Mouse (Mus musculus): ENCODE data around the gene Maml2. TPM values are rescaled to one million over a fixed set of nuclear protein-coding genes. Genes with fewer than 3 reads are reported as not detected.
"Not testable (repeated sequence)": the region's sequence is repeated elsewhere in the genome, so short reads cannot be mapped to it uniquely, and the experiment has no call there.

The Maml2 gene
- polyA plus RNA-seq, 1 experiment from 2014 or later: 5.0 TPM

DNA sequence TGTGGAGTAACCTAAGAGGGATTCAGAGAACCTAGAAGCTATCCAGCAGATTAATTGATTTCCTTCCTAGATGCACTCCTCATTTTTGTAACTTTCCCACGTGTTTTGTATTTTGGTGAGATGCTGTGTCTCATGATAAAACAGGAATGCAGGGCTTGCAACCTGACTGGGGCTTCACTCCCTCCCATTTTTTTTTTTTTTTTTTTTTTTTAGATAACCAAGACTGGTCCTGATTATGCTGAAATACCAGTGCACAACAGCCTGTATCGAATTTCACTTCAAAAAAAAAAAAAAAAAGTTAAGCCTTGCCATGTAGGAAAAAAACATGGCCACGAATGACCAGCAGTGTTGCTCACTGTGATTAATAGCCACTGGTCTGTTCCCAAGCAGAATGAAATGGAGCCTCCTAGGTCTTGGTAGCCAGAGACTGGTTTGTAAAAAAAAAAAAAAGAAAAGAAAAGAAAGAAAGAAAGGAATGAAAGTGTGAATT lies 409.4 kb downstream of the Maml2 start:
- Histone ChIP-seq H3K4me1 (ENCODE audit: control insufficient read depth, insufficient read depth, low read length) (no peaks in the 10 kb centered on the region), H3K4me2 (ENCODE audit: low read depth, low read length) (no peak overlapping the region), H3K36me3 (ENCODE audit: control insufficient read depth, insufficient read depth, low read length) (no peaks in the 10 kb centered on the region), H3K27ac (ENCODE audit: low read length) (no peak overlapping the region), H3K27me3 (replicated peaks; ENCODE audit: control insufficient read depth, insufficient read depth, low read length) (no peaks in the 10 kb centered on the region), H3K9me3 (ENCODE audit: control insufficient read depth, low read length) (no peaks in the 10 kb centered on the region), H3K9ac (ENCODE audit: low read depth, low read length) (no peak overlapping the region), H3K4me3 (ENCODE audit: low read length) (no peak overlapping the region)
- 42% methylated on average over 3 of the region's 3 CpGs for WGBS
- ATAC-seq: no peak

DNA sequence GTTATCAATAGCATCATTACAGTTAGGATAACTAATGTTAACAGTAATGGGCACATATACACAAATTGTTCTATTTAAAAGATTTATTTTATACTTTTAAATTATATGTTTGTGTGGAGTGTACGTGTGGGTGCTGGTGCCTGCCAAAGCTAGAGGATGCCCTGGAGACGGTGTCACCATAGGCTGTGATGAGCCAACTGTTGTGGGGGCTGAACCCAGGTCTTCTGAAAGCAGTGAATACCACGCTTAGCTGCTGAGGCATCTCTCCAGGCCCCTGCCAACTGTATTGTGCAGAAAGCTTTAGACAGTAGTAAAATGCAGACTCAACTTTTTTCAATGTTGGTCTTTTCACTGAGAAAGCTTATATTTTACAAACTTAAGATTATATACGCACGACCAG lies 411.7 kb downstream of the Maml2 start:
- Histone ChIP-seq H3K27ac (ENCODE audit: low read length) (no peak overlapping the region), H3K4me2 (ENCODE audit: low read depth, low read length) (no peak overlapping the region), H3K9me3 (ENCODE audit: control insufficient read depth, low read length) (no peaks in the 10 kb centered on the region), H3K27me3 (replicated peaks; ENCODE audit: control insufficient read depth, insufficient read depth, low read length) (no peaks in the 10 kb centered on the region), H3K9ac (ENCODE audit: low read depth, low read length) (no peak overlapping the region), H3K4me3 (ENCODE audit: low read length) (no peak overlapping the region), H3K36me3 (ENCODE audit: control insufficient read depth, insufficient read depth, low read length) (no peaks in the 10 kb centered on the region), H3K4me1 (ENCODE audit: control insufficient read depth, insufficient read depth, low read length) (no peaks in the 10 kb centered on the region)
- ATAC-seq: no peak
- 81% methylated on average over 5 of the region's 5 CpGs for WGBS

DNA sequence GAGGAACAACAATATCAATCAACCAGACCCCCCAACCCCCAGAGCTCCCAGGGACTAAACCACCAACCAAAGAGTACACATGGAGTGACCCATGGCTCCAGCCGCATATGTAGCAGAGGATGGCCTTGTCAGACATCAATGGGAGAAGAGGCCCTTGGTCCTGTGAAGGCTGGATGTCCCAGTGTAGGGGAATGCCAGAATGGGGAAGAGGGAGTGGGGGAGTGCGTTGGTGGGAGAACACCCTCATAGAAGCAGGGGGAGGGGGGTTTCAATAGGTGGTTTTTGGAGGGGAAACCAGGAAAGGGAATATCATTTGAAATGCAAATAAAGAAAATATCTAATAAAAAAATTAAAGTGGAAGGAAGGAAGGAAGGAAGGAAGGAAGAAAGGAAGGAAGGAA lies 418.1 kb downstream of the Maml2 start:
- not testable (repeated sequence) for H3K4me2 ChIP-seq (ENCODE audit: low read depth, low read length); H3K9ac ChIP-seq (ENCODE audit: low read depth, low read length); H3K27me3 ChIP-seq (replicated peaks; ENCODE audit: control insufficient read depth, insufficient read depth, low read length); H3K4me3 ChIP-seq (ENCODE audit: low read length); H3K36me3 ChIP-seq (ENCODE audit: control insufficient read depth, insufficient read depth, low read length); H3K9me3 ChIP-seq (ENCODE audit: control insufficient read depth, low read length); H3K27ac ChIP-seq (ENCODE audit: low read length); ATAC-seq; H3K4me1 ChIP-seq (ENCODE audit: control insufficient read depth, insufficient read depth, low read length)
- 77% methylated on average over 2 of the region's 2 CpGs for WGBS

DNA sequence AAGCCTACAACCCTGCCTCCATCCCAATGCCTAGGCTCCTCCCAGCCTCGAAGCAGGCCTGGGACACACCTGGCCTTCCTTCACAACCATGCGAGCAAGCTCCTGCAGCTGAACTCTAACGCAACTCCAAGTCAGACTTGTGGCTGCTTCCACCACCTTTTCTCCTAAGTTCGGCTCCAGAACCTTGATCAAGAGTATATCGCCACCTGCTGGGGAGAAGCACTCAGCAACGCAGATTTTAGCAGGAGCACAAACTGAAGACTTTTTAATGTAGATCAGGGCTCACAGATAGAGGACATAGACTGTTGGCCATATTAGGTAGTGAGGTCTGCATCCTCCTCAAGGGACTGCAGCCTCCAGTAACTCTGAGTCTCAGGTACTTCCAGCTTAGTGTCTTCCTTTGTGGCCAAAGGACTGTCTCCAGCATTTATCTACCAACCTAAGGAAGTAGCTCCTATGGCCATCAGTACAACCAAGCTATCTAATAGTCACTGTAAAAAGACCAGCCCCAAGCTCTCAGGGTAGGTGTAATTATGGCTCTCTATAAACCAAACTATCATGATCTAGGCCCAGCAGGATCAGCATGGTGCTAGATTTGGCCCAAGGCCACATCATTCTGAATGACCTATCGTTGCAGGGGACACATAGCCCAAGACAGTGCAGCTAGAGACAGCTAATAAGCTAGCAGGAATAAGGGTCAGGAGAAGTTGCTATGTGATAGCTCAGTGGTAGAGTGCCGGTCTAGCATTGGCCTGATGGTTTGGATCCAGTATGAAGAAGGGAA lies 418.8 kb downstream of the Maml2 start:
- WGBS: 23% methylated on average over 8 of the region's 8 CpGs
- no peaks in the 10 kb centered on the region for H3K36me3 ChIP-seq (ENCODE audit: control insufficient read depth, insufficient read depth, low read length)
- peak; percentile 63; the same call in 1 of the 2 replicates for ATAC-seq
- H3K9me3 ChIP-seq (ENCODE audit: control insufficient read depth, low read length): no peaks in the 10 kb centered on the region
- H3K4me3 ChIP-seq (ENCODE audit: low read length): no peak overlapping the region
- H3K27ac ChIP-seq (ENCODE audit: low read length): no peak overlapping the region
- no peaks in the 10 kb centered on the region for H3K4me1 ChIP-seq (ENCODE audit: control insufficient read depth, insufficient read depth, low read length)
- no peak overlapping the region for H3K9ac ChIP-seq (ENCODE audit: low read depth, low read length)
- H3K4me2 ChIP-seq (ENCODE audit: low read depth, low read length): no peak overlapping the region
- no peaks in the 10 kb centered on the region for H3K27me3 ChIP-seq (replicated peaks; ENCODE audit: control insufficient read depth, insufficient read depth, low read length)

DNA sequence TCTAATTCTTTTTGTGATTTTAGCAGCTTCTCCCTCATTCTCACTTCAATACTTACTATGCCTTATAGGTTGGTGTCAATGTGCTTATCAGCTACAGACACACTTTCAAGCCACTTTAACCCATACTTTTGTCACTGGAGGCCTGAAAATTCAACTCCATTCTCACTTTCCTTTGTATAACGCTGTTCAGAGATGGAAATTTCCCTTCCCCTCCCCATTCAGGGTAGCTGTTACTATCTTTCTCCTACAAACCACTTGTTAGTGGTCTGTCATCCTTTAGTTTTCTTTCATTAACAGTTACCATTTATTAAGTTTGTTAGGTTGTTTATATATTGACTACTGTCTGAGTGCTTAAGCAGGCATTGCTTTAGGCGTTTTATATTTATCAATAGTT lies 450.6 kb downstream of the Maml2 start, which contains the start of gene Mtmr2:
Gene Mtmr2 (plus strand): TSS at position 7 of the 394 bp plus-strand sequence.
- Histone ChIP-seq H3K27ac (ENCODE audit: low read length) (peak within 1 kb of the TSS; percentile 95), H3K4me1 (ENCODE audit: control insufficient read depth, insufficient read depth, low read length) (peaks cover 9% of the 10 kb centered on the region), H3K27me3 (replicated peaks; ENCODE audit: control insufficient read depth, insufficient read depth, low read length) (no peaks in the 10 kb centered on the region), H3K36me3 (ENCODE audit: control insufficient read depth, insufficient read depth, low read length) (no peaks in the 10 kb centered on the region), H3K9ac (ENCODE audit: low read depth, low read length) (peak within 1 kb of the TSS; percentile 99), H3K9me3 (ENCODE audit: control insufficient read depth, low read length) (no peaks in the 10 kb centered on the region), H3K4me2 (ENCODE audit: low read depth, low read length) (peak within 1 kb of the TSS; percentile 79), H3K4me3 (ENCODE audit: low read length) (peak within 1 kb of the TSS; percentile 98)
- WGBS: 43% methylated on average over 2 of the region's 2 CpGs
- ATAC-seq: no peak

DNA sequence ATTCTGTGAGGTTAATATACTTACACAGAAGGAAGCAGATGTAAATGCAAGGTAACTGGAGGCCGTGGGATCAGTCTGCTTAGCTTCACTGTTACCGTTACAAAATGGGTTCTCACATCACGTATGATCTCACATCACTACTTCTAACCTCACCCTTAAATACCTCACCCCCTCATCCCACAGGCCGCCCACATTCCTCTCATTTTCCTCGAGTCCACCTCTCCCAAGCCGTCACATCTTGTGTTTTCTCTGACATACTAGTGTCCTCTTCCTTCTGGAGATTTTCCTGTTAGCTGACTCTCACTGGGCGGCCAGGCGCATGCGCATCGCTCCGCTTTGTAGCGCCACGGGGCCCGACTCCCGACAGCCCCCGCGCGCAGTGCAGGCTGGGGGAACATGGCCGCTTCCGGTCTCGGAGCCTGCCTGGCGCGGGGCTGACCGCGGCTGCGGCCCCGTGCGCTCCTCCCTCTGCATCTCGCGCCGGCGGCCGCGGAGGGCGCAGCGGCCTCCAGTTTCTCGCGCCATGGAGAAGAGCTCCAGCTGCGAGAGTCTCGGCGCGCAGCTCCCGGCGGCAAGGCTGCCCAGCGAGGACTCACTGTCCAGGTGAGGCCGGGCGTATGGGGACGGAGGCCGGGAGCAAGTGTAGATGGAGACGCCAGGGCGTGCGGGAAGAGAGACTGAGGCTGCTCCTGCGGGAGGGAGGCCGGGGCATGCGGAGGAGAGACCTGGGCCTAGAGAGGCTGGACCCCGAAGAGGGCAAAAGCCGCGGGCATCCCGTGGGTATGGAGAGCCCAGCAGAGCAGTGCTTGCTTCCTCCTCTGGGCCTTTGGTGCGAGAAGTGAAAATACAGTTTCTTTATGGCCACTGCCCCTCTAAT lies 451.3 kb downstream of the Maml2 start:
- under 1% methylated on average over 58 of the region's 60 CpGs for WGBS

DNA sequence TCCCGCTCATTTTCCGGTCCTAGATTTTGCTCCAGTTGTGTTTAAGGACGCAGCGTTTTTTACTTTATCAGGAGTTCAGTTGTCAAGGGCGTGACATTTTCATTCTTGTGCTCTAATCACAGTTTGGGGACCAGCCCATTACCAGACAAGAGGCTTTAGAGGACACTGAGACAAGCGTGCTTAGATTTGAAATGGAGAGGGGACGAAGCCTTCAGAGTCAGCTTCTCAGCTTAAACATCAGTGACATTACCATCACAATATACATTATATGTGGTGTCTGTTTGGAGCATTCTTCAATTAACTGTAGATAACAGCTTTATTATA lies 451.9 kb downstream of the Maml2 start:
- Histone ChIP-seq H3K4me2 (ENCODE audit: low read depth, low read length) (peak overlapping the region; percentile 79), H3K4me3 (ENCODE audit: low read length) (peak overlapping the region; percentile 98), H3K36me3 (ENCODE audit: control insufficient read depth, insufficient read depth, low read length) (peaks cover 3% of the 10 kb centered on the region; the same call in 1 of the 2 replicates), H3K4me1 (ENCODE audit: control insufficient read depth, insufficient read depth, low read length) (peaks cover 9% of the 10 kb centered on the region), H3K9me3 (ENCODE audit: control insufficient read depth, low read length) (no peaks in the 10 kb centered on the region), H3K27ac (ENCODE audit: low read length) (peak overlapping the region; percentile 95), H3K27me3 (replicated peaks; ENCODE audit: control insufficient read depth, insufficient read depth, low read length) (no peaks in the 10 kb centered on the region), H3K9ac (ENCODE audit: low read depth, low read length) (peak overlapping the region; percentile 99)
- peak; percentile 3; the same call in 1 of the 2 replicates for ATAC-seq
- 1% methylated on average over 7 of the region's 7 CpGs for WGBS

More for the DNA sequence above, 451.3 kb downstream of the Maml2 start:
- H3K4me1 ChIP-seq (ENCODE audit: control insufficient read depth, insufficient read depth, low read length): peaks cover 9% of the 10 kb centered on the region
- peak overlapping the region; percentile 79 for H3K4me2 ChIP-seq (ENCODE audit: low read depth, low read length)
- H3K9me3 ChIP-seq (ENCODE audit: control insufficient read depth, low read length): no peaks in the 10 kb centered on the region
- peak; percentile 100 for ATAC-seq
- peak overlapping the region; percentile 99 for H3K9ac ChIP-seq (ENCODE audit: low read depth, low read length)
- peaks cover 3% of the 10 kb centered on the region; the same call in 1 of the 2 replicates for H3K36me3 ChIP-seq (ENCODE audit: control insufficient read depth, insufficient read depth, low read length)
- H3K4me3 ChIP-seq (ENCODE audit: low read length): peak overlapping the region; percentile 98
- peak overlapping the region; percentile 95 for H3K27ac ChIP-seq (ENCODE audit: low read length)
- H3K27me3 ChIP-seq (replicated peaks; ENCODE audit: control insufficient read depth, insufficient read depth, low read length): no peaks in the 10 kb centered on the region

DNA sequence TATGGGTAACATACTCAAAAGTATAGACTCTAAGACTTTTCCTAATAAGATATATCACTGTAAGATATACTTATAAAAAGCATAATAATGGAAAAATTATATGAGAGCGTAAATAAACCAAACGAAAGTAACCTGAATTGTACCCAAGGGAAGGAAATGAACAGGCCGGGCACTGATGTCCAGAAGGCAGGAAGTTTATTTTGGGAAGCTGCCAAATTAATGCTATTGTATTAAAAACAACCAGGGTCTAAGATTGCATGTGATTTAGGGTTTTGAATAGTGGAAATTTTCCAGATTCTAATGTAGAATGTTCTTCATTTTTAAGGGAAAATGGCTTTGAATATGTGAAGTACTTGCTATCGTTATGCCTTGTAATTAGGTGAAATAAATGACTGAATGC lies 454.8 kb downstream of the Maml2 start:
- H3K9ac ChIP-seq (ENCODE audit: low read depth, low read length): no peak overlapping the region
- no peak for ATAC-seq
- H3K27ac ChIP-seq (ENCODE audit: low read length): no peak overlapping the region
- H3K4me1 ChIP-seq (ENCODE audit: control insufficient read depth, insufficient read depth, low read length): peaks cover 9% of the 10 kb centered on the region
- no peak overlapping the region for H3K4me2 ChIP-seq (ENCODE audit: low read depth, low read length)
- H3K27me3 ChIP-seq (replicated peaks; ENCODE audit: control insufficient read depth, insufficient read depth, low read length): no peaks in the 10 kb centered on the region
- no peak overlapping the region for H3K4me3 ChIP-seq (ENCODE audit: low read length)
- peaks cover 3% of the 10 kb centered on the region; the same call in 1 of the 2 replicates for H3K36me3 ChIP-seq (ENCODE audit: control insufficient read depth, insufficient read depth, low read length)
- no peaks in the 10 kb centered on the region for H3K9me3 ChIP-seq (ENCODE audit: control insufficient read depth, low read length)
- 70% methylated on average over 4 of the region's 4 CpGs for WGBS

Data from intestine, embryonic 16.5 days (tissue).